Mouse (Mus musculus) urinary bladder, postnatal 14 days (tissue): ENCODE data around the gene Sycp3.
"Not testable (repeated sequence)": the region's sequence is repeated elsewhere in the genome, so short reads cannot be mapped to it uniquely, and the experiment has no call there.

Experiments
- DNase-seq: peaks from one replicate; pipeline ENCODE4 v3.0.0; 2021; ENCODE audit warnings: low spot score

Gene Sycp3

GRCm38 (mm10) chr10:88501370-88501769 lies 42.0 kb downstream of the Sycp3 start:
- DNase-seq: no peak

- DNase-seq: no peak
Observed at GRCm38 (mm10) chr10:88501886-88502765, 42.8 kb downstream of the Sycp3 start.

- no peak for DNase-seq
Observed at GRCm38 (mm10) chr10:88502919-88503318, 43.5 kb downstream of the Sycp3 start.

- DNase-seq: peak; percentile 88
Observed at GRCm38 (mm10) chr10:88503421-88504314, 44.3 kb downstream of the Sycp3 start, which contains the start of gene Chpt1. Gene Chpt1, minus strand, starts transcription at chr10:88504073.

GRCm38 (mm10) chr10:88504481-88504880 lies 45.1 kb downstream of the Sycp3 start:
- no peak for DNase-seq

- DNase-seq: no peak
Observed at GRCm38 (mm10) chr10:88505256-88505655, 45.9 kb downstream of the Sycp3 start.

GRCm38 (mm10) chr10:88507691-88508143 lies 48.3 kb downstream of the Sycp3 start:
- DNase-seq: no peak

GRCm38 (mm10) chr10:88510503-88511271 lies 51.3 kb downstream of the Sycp3 start:
- no peak for DNase-seq

GRCm38 (mm10) chr10:88511355-88511754 lies 52.0 kb downstream of the Sycp3 start:
- no peak for DNase-seq

GRCm38 (mm10) chr10:88513574-88514135 lies 54.3 kb downstream of the Sycp3 start:
- DNase-seq: no peak

GRCm38 (mm10) chr10:88514495-88514894 lies 55.1 kb downstream of the Sycp3 start:
- DNase-seq: peak; percentile 74

GRCm38 (mm10) chr10:88515049-88515448 lies 55.7 kb downstream of the Sycp3 start:
- not testable (repeated sequence) for DNase-seq

GRCm38 (mm10) chr10:88522795-88523194 lies 63.4 kb downstream of the Sycp3 start:
- DNase-seq: no peak
